Mouse (Mus musculus) heart, embryonic 11.5 days (tissue): Measurements from ENCODE around the gene Slc9c1. TPM values are rescaled to one million over a fixed set of nuclear protein-coding genes. Genes with fewer than 3 reads are reported as not detected.

Source experiments
- ATAC-seq: fragments of 200-750 bp; cut with Nextera tagmentation; replicated peaks from 2 replicates; pipeline ENCODE4 v1.8.0; 2017; ENCODE audit warnings: moderate library complexity; ENCODE audit not compliant: insufficient number of reproducible peaks, low FRiP score, low TSS enrichment
- H3K27ac ChIP-seq: fragments of 300-500 bp; sonication (generic); 2 replicates; pipeline ENCODE4 v1.5.1; 2014; ENCODE audit warnings: mild to moderate bottlenecking, low read depth, low read length
- H3K27me3 ChIP-seq: fragments of 300-500 bp; sonication (generic); 2 replicates; pipeline ENCODE4 v1.6.1; 2014; ENCODE audit warnings: mild to moderate bottlenecking, low read length, mixed read lengths; ENCODE audit not compliant: control insufficient read depth, insufficient read depth
- H3K36me3 ChIP-seq: fragments of 300-500 bp; sonication (generic); 2 replicates; pipeline ENCODE4 v1.6.1; 2014; ENCODE audit warnings: mild to moderate bottlenecking, low read length, moderate library complexity, mixed read lengths; ENCODE audit not compliant: control insufficient read depth, insufficient read depth
- H3K4me1 ChIP-seq: fragments of 300-500 bp; sonication (generic); 2 replicates; pipeline ENCODE4 v1.6.1; 2014; ENCODE audit warnings: low read length; ENCODE audit not compliant: control insufficient read depth, insufficient read depth
- H3K4me2 ChIP-seq: fragments of 300-500 bp; sonication (generic); 2 replicates; pipeline ENCODE4 v1.6.1; 2014; ENCODE audit warnings: mild to moderate bottlenecking, moderate library complexity
- H3K4me3 ChIP-seq: fragments of 300-500 bp; sonication (generic); 2 replicates; pipeline ENCODE4 v1.5.1; 2014; ENCODE audit warnings: low read depth, low read length
- H3K9ac ChIP-seq: fragments of 300-500 bp; sonication (generic); 2 replicates; pipeline ENCODE4 v1.6.1; 2014; ENCODE audit warnings: mild to moderate bottlenecking, low read depth, low read length, moderate library complexity
- H3K9me3 ChIP-seq: fragments of 300-500 bp; sonication (generic); replicated peaks from 2 replicates; pipeline ENCODE4 v1.6.1; 2016; ENCODE audit warnings: low read length; ENCODE audit not compliant: control insufficient read depth
- whole genome bisulfite sequencing: fragments of 180-500 bp; shearing (Covaris S2); extraction: QIAGEN DNeasy Blood & Tissue Kit; methylation state at CpG from one replicate; pipeline ENCODE4 v1.1.7; 2014; ENCODE audit not compliant: insufficient replicate concordance; 5-methylcytosine and 5-hydroxymethylcytosine counted together
- polyA plus RNA-seq: library from polyadenylated mRNA; unstranded; fragments of >200 nt; fragmentation: Nextera tagmentation; extraction: Ambion mirVana; gene quantifications from 2 replicates; pipeline ENCODE4 v1.2.1, GENCODE M21; 2014

Slc9c1 gene
- polyA plus RNA-seq, 1 experiment from 2014 or later, result not detected

GRCm38 (mm10) chr16:45610267-45610666 lies 75.2 kb downstream of the Slc9c1 start, which contains the start of gene Gcsam:
Gene Gcsam (plus strand): TSS chr16:45610380.
- no peaks in the 10 kb centered on the region; the same call in 1 of the 2 replicates for H3K9me3 ChIP-seq
- WGBS, result 62% methylated on average over 4 of the region's 4 CpGs

DNA sequence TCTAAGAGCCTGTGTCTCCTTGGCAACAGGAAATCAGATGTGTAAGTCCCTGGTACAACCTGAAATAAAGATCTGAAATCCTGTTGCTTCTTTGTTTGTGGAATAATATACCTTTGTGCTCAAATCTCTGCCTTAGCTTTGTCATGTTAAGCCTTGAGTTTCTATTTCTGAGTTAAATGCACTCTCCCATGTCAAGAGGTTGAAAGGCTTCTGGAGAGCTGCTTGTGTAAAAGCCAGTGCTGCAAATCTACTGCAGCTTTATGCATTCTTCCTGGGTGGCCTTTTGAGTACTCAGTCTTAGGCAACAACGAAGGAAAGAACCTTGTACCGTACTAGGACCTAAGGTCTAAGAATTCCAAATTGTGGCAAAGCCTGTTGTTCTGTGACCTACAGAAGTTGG lies 78.1 kb downstream of the Slc9c1 start:
- H3K27ac ChIP-seq, result no peak overlapping the region
- no peak overlapping the region for H3K4me2 ChIP-seq
- no peaks in the 10 kb centered on the region for H3K36me3 ChIP-seq
- no peak overlapping the region for H3K9ac ChIP-seq
- no peak overlapping the region for H3K4me3 ChIP-seq
- no peaks in the 10 kb centered on the region for H3K27me3 ChIP-seq
- H3K9me3 ChIP-seq, result no peaks in the 10 kb centered on the region
- H3K4me1 ChIP-seq, result no peaks in the 10 kb centered on the region
- WGBS, result 65% methylated on average over 2 of the region's 2 CpGs
- ATAC-seq, result no peak

More at GRCm38 (mm10) chr16:45610267-45610666, 75.2 kb downstream of the Slc9c1 start, which contains the start of gene Gcsam:
- H3K4me1 ChIP-seq, result no peaks in the 10 kb centered on the region
- no peak within 1 kb of the TSS for H3K9ac ChIP-seq
- H3K27me3 ChIP-seq, result no peaks in the 10 kb centered on the region
- no peak within 1 kb of the TSS for H3K4me3 ChIP-seq
- no peaks in the 10 kb centered on the region for H3K36me3 ChIP-seq
- ATAC-seq, result no peak
- no peak within 1 kb of the TSS for H3K27ac ChIP-seq
- no peak within 1 kb of the TSS for H3K4me2 ChIP-seq

GRCm38 (mm10) chr16:45615944-45616343 lies 80.8 kb downstream of the Slc9c1 start:
- Histone ChIP-seq H3K9ac (no peak overlapping the region), H3K4me1 (peaks cover 7% of the 10 kb centered on the region), H3K4me2 (no peak overlapping the region), H3K4me3 (no peak overlapping the region), H3K27me3 (no peaks in the 10 kb centered on the region), H3K9me3 (no peaks in the 10 kb centered on the region), H3K27ac (no peak overlapping the region), H3K36me3 (no peaks in the 10 kb centered on the region; the same call in 1 of the 2 replicates)
- ATAC-seq, result no peak
- WGBS, result 82% methylated on average over 1 of the region's 1 CpGs

DNA sequence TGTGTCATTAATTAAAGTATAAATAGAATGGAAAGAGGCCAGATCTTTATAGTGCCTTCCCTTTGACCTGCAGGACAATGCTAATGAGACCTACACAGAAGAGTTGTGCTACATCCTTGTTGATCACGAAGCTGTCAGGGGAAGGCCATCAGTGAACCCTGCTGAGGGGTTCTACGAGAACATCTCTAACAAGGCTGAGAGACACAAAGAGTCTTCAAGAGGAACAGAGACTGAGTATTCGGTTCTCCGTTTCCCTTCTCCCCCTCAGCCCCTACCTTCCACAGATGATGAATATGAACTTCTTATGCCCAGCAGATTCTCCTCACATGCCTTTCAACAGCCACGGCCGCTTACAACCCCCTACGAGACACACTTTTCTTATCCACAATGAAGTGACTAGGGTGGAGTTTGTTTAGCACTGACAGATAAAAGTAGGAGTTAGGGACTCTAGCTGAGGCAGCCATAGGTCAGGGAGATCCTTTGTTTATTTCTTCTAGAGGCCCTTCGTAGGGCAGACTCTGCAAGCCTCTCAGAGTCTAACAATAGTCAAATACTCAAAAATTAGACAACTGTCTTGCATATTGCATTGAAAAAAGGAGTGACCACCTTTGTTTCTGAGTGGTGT lies 84.8 kb downstream of the Slc9c1 start:
- ATAC-seq, result no peak
- 43% methylated on average over 8 of the region's 8 CpGs for whole genome bisulfite sequencing
- H3K4me1 ChIP-seq, result peaks cover 7% of the 10 kb centered on the region
- H3K9ac ChIP-seq, result no peak overlapping the region
- H3K4me3 ChIP-seq, result no peak overlapping the region
- no peaks in the 10 kb centered on the region for H3K9me3 ChIP-seq
- H3K4me2 ChIP-seq, result no peak overlapping the region
- no peaks in the 10 kb centered on the region for H3K27me3 ChIP-seq
- no peaks in the 10 kb centered on the region; the same call in 1 of the 2 replicates for H3K36me3 ChIP-seq
- no peak overlapping the region for H3K27ac ChIP-seq

- 57% methylated on average over 4 of the region's 4 CpGs for WGBS
- H3K27me3 ChIP-seq, result no peaks in the 10 kb centered on the region
Measured at GRCm38 (mm10) chr16:45623230-45623629, 88.1 kb downstream of the Slc9c1 start.

DNA sequence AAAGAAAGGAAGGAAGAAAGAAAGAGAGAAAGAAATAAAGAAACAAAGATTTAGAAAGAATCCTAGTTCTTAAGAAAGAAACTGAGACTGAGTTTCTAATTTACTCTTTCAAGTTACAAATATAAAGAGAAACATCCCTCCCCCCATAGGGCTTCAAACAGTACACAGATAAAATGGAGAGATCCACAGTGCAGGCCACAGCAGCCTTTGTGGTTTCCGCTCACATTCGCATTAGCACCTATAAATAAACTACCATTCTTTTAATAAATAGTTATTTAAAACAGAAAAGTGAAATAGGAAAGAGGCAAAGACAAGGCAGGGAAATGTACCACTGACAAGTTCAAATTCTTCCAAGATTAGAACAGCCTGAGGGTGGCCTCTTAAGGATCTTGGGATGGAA lies 89.7 kb downstream of the Slc9c1 start:
- WGBS, result 75% methylated on average over 2 of the region's 2 CpGs
- H3K9ac ChIP-seq, result no peak overlapping the region

More at GRCm38 (mm10) chr16:45623230-45623629, 88.1 kb downstream of the Slc9c1 start:
- Histone ChIP-seq H3K36me3 (no peaks in the 10 kb centered on the region; the same call in 1 of the 2 replicates), H3K4me1 (peaks cover 7% of the 10 kb centered on the region), H3K9ac (no peak overlapping the region), H3K4me3 (no peak overlapping the region), H3K9me3 (no peaks in the 10 kb centered on the region), H3K27ac (no peak overlapping the region), H3K4me2 (no peak overlapping the region)
- no peak for ATAC-seq

GRCm38 (mm10) chr16:45625342-45625741 lies 90.2 kb downstream of the Slc9c1 start:
- no peak for ATAC-seq
- 77% methylated on average over 2 of the region's 2 CpGs for WGBS
- H3K4me3 ChIP-seq, result no peak overlapping the region

More for the DNA sequence above, 89.7 kb downstream of the Slc9c1 start:
- Histone ChIP-seq H3K4me1 (peaks cover 5% of the 10 kb centered on the region), H3K36me3 (no peaks in the 10 kb centered on the region; the same call in 1 of the 2 replicates), H3K27me3 (no peaks in the 10 kb centered on the region), H3K4me2 (no peak overlapping the region), H3K4me3 (no peak overlapping the region), H3K9me3 (no peaks in the 10 kb centered on the region), H3K27ac (0 out of 2 replicates have a peak overlapping the region, but pooled peaks have one; percentile 3)
- ATAC-seq, result no peak

GRCm38 (mm10) chr16:45629497-45630105 lies 94.5 kb downstream of the Slc9c1 start:
- no peaks in the 10 kb centered on the region; the same call in 1 of the 2 replicates for H3K4me1 ChIP-seq
- no peaks in the 10 kb centered on the region for H3K27me3 ChIP-seq
- no peak overlapping the region for H3K27ac ChIP-seq
- H3K4me2 ChIP-seq, result no peak overlapping the region
- H3K4me3 ChIP-seq, result no peak overlapping the region
- no peaks in the 10 kb centered on the region for H3K9me3 ChIP-seq
- no peak for ATAC-seq
- 69% methylated on average over 8 of the region's 8 CpGs for WGBS
- H3K9ac ChIP-seq, result no peak overlapping the region
- H3K36me3 ChIP-seq, result no peaks in the 10 kb centered on the region

More at GRCm38 (mm10) chr16:45625342-45625741, 90.2 kb downstream of the Slc9c1 start:
- Histone ChIP-seq H3K27ac (0 out of 2 replicates have a peak overlapping the region, but pooled peaks have one; percentile 3), H3K4me1 (no peaks in the 10 kb centered on the region; the same call in none of the 2 replicates), H3K4me2 (no peak overlapping the region), H3K9me3 (no peaks in the 10 kb centered on the region), H3K36me3 (no peaks in the 10 kb centered on the region), H3K9ac (no peak overlapping the region), H3K27me3 (no peaks in the 10 kb centered on the region)
